Mouse (Mus musculus): Measurements from ENCODE around the gene Pphln1. TPM values are rescaled to one million over a fixed set of nuclear protein-coding genes. Genes with fewer than 3 reads are reported as not detected.

Pphln1 gene
- polyA plus RNA-seq, 1 experiment from 2014 or later: 32.4 TPM

DNA sequence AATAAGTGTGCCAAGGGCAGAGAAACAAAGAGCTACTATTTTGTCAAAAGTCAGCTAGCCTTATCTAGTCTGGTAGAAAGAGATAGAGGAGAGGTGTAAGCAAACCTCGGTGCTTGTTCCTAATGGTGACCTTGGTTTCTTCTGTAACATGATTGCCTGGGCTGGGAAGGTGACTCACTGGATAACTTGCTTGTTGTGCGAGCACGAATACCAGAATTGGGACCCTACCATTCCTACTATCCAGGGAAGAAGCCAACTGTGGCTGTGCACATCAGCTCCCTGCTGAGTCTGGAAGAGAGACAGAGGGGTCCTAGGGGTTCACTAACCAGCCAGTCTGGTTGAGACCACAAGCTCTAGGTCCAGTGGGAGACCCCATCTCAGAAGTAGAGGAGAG is 123.6 kb downstream of the Pphln1 start:
- no peak for TF ChIP-seq CTCF (IDR thresholded peaks at IDR 0.05; ENCODE audit: low read depth)
- no peak overlapping the region for H3K4me3 ChIP-seq (replicated peaks; ENCODE audit: low read depth, low read length)
- peaks cover 7% of the 10 kb centered on the region for H3K4me1 ChIP-seq (replicated peaks; ENCODE audit: insufficient read depth, low read length)
- H3K4me2 ChIP-seq (ENCODE audit: low read length): no peak overlapping the region
- 66% methylated on average over 3 of the region's 3 CpGs for WGBS
- DNase-seq (ENCODE audit: low spot score) (no peak), ATAC-seq (replicated peaks; ENCODE audit: low FRiP score, low read depth) (no peak)
- H3K27me3 ChIP-seq (ENCODE audit: insufficient read depth, low read length): no peaks in the 10 kb centered on the region
- no peak overlapping the region for H3K27ac ChIP-seq
- no peaks in the 10 kb centered on the region for H3K36me3 ChIP-seq (ENCODE audit: insufficient read depth, low read length)
- no peak overlapping the region for H3K9ac ChIP-seq (ENCODE audit: low read depth, low read length)
- H3K9me3 ChIP-seq (replicated peaks; ENCODE audit: low read length): no peaks in the 10 kb centered on the region

DNA sequence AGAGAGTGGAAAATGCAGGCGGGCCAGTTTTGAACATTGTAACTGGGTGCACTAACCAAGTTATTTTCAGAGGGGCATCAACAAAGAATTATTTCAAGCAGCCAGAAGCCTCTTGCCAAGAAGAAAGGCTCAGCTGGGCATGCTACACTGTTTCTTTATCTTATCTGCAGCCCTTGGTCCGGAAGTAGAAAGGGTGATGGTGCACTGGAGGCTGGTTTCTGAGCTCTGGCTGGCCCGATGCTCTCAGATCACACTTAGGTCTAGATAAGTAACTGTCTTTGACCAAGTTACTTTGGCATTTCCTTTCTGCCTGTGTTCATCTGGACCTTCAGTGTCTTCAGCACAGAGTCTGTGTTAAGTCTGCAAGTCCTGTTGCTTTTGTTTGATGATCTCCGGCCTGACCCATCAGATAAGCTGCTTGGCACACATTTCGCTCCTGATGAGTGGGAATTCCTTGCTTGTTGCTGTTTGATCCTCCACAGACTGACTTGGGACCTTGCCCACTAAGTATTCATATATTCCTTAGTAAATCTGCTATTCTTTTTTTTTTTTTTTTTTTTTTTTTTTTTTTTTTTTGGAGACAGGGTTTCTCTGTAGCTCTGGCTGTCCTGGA is 127.3 kb downstream of the Pphln1 start:
- Histone ChIP-seq H3K27me3 (ENCODE audit: insufficient read depth, low read length) (no peaks in the 10 kb centered on the region), H3K4me3 (replicated peaks; ENCODE audit: low read depth, low read length) (no peak overlapping the region), H3K9ac (ENCODE audit: low read depth, low read length) (no peak overlapping the region), H3K4me1 (replicated peaks; ENCODE audit: insufficient read depth, low read length) (no peaks in the 10 kb centered on the region), H3K4me2 (ENCODE audit: low read length) (no peak overlapping the region), H3K9me3 (replicated peaks; ENCODE audit: low read length) (no peaks in the 10 kb centered on the region), H3K27ac (no peak overlapping the region), H3K36me3 (ENCODE audit: insufficient read depth, low read length) (no peaks in the 10 kb centered on the region)
- ATAC-seq (replicated peaks; ENCODE audit: low FRiP score, low read depth) (no peak), DNase-seq (ENCODE audit: low spot score) (no peak)
- no peak for TF ChIP-seq CTCF (IDR thresholded peaks at IDR 0.05; ENCODE audit: low read depth)
- 87% methylated on average over 5 of the region's 5 CpGs for WGBS

DNA sequence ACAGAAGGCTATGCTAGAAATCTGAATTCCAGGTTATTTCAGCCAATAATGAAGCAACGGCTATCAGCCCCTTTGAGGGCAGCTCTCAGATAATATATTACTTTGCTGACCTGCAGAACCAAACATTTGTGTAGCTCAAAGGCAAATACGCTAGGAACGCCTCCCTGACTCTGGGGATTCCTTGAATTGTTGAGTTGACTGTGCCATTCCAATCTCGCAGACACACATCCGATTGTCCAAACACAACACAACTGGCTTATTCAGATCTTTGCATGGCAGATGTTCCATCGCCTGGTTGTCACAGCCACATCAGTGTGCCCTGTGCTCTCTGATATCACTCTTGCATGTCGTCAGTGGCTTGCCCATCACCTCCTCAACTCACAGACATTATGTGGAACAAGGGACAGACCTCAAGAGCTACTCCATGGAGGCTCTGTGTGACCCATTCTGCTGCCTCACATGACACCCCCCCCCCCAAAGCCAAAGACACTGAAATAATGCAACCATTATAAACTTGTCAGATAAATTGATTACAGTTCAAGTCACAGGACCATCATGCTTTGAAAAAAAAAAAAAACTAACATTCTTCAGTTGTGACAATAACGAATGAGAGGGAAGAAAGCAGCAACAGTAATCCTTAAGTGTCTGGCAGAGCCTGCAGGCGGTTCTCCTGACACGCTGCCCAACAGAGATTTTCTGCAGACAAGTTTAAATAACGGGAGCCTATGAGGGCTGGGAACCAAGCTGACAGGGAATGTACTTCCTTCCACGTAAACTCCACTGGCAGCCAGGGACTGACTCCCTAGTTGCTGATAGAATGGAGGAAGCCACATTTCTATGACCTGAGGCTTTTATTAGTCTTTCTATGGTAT is 131.9 kb downstream of the Pphln1 start:
- 0 out of 2 replicates have a peak overlapping the region, but pooled peaks have one; percentile 3 for H3K4me2 ChIP-seq (ENCODE audit: low read length)
- TF ChIP-seq CTCF (IDR thresholded peaks at IDR 0.05; ENCODE audit: low read depth): no peak
- ATAC-seq (replicated peaks; ENCODE audit: low FRiP score, low read depth): no peak

DNA sequence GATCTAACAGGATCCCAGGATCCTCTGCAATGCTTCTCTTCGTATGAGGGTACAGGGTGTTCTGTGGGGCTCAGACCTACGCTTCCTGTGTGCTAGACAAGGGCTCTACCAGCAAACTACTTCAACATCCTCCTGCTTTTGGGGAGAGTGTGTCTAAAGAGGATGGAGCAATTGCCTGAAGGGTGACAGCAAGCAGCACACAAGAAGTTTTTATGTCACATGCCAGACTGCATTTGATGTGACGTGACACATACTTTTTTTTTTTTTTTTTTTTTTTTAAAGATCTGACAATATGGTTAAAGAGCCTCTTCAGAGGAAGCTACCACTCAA is 132.5 kb downstream of the Pphln1 start:
- WGBS: 71% methylated on average over 3 of the region's 3 CpGs

More for the DNA sequence above, 131.9 kb downstream of the Pphln1 start:
- Histone ChIP-seq H3K4me3 (replicated peaks; ENCODE audit: low read depth, low read length) (no peak overlapping the region), H3K9me3 (replicated peaks; ENCODE audit: low read length) (no peaks in the 10 kb centered on the region), H3K27ac (peak overlapping the region; percentile 50; the same call in 1 of the 2 replicates), H3K9ac (ENCODE audit: low read depth, low read length) (no peak overlapping the region), H3K4me1 (replicated peaks; ENCODE audit: insufficient read depth, low read length) (no peaks in the 10 kb centered on the region), H3K36me3 (ENCODE audit: insufficient read depth, low read length) (no peaks in the 10 kb centered on the region), H3K27me3 (ENCODE audit: insufficient read depth, low read length) (no peaks in the 10 kb centered on the region)
- peak; percentile 60 for DNase-seq (ENCODE audit: low spot score)
- WGBS: 49% methylated on average over 12 of the region's 12 CpGs

DNA sequence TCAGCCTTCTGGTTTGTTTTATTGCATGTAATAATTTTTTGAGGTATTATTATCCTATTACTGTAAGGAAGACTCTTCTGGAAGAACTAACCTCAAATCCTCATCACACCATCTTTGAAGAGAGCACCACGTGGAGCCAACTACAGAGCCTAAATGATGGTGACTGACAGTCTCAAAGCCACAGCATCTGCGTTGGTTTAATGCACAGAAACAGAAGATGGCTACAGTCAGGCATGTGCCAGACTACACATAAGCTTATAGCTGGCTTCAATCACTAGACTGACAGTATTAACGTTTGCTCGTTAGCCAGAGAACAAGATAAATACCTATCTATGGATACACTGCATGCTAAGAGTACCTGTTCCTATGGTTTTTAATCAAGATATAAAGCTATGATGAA is 138.0 kb downstream of the Pphln1 start:
- no peak for DNase-seq (ENCODE audit: low spot score)

More for the DNA sequence above, 132.5 kb downstream of the Pphln1 start:
- Histone ChIP-seq H3K4me1 (replicated peaks; ENCODE audit: insufficient read depth, low read length) (no peaks in the 10 kb centered on the region), H3K27ac (peak overlapping the region; percentile 50; the same call in 1 of the 2 replicates), H3K36me3 (ENCODE audit: insufficient read depth, low read length) (no peaks in the 10 kb centered on the region), H3K4me3 (replicated peaks; ENCODE audit: low read depth, low read length) (no peak overlapping the region), H3K9me3 (replicated peaks; ENCODE audit: low read length) (no peaks in the 10 kb centered on the region), H3K4me2 (ENCODE audit: low read length) (0 out of 2 replicates have a peak overlapping the region, but pooled peaks have one; percentile 3), H3K9ac (ENCODE audit: low read depth, low read length) (no peak overlapping the region), H3K27me3 (ENCODE audit: insufficient read depth, low read length) (no peaks in the 10 kb centered on the region)
- ATAC-seq (replicated peaks; ENCODE audit: low FRiP score, low read depth) (no peak), DNase-seq (ENCODE audit: low spot score) (no peak)
- no peak for TF ChIP-seq CTCF (IDR thresholded peaks at IDR 0.05; ENCODE audit: low read depth)

DNA sequence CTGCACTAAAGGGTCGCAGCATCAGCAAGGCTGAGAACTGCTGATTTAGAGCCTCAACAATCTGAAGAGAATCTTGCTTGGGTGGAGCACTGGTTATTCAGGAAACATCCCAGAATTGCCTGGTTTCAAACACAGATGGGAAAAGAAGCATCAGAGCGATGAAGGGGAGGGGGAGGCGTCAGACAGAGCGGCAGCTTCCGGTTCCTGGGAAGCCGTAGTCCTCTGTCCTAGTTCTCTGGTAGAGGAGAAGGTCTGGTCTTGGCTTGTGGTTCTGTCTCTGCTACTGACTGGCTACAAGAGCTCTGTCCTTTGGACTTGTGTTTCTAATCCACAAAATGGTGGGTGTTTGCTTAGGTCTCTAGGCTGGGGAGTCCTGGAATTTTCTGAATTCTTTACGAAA is 139.6 kb downstream of the Pphln1 start:
- no peak overlapping the region for H3K4me3 ChIP-seq (replicated peaks; ENCODE audit: low read depth, low read length)
- no peaks in the 10 kb centered on the region for H3K9me3 ChIP-seq (replicated peaks; ENCODE audit: low read length)
- WGBS: 73% methylated on average over 7 of the region's 7 CpGs
- ATAC-seq (replicated peaks; ENCODE audit: low FRiP score, low read depth) (no peak), DNase-seq (ENCODE audit: low spot score) (no peak)
- TF ChIP-seq CTCF (IDR thresholded peaks at IDR 0.05; ENCODE audit: low read depth): no peak
- no peaks in the 10 kb centered on the region for H3K36me3 ChIP-seq (ENCODE audit: insufficient read depth, low read length)
- H3K4me2 ChIP-seq (ENCODE audit: low read length): no peak overlapping the region
- no peak overlapping the region for H3K27ac ChIP-seq
- H3K4me1 ChIP-seq (replicated peaks; ENCODE audit: insufficient read depth, low read length): no peaks in the 10 kb centered on the region
- no peaks in the 10 kb centered on the region for H3K27me3 ChIP-seq (ENCODE audit: insufficient read depth, low read length)
- H3K9ac ChIP-seq (ENCODE audit: low read depth, low read length): no peak overlapping the region

More for the DNA sequence above, 138.0 kb downstream of the Pphln1 start:
- H3K36me3 ChIP-seq (ENCODE audit: insufficient read depth, low read length): no peaks in the 10 kb centered on the region
- WGBS: 81% methylated on average over 4 of the region's 4 CpGs
- no peak for ATAC-seq (replicated peaks; ENCODE audit: low FRiP score, low read depth)
- H3K9ac ChIP-seq (ENCODE audit: low read depth, low read length): no peak overlapping the region
- no peaks in the 10 kb centered on the region for H3K9me3 ChIP-seq (replicated peaks; ENCODE audit: low read length)
- H3K4me3 ChIP-seq (replicated peaks; ENCODE audit: low read depth, low read length): no peak overlapping the region
- no peak overlapping the region for H3K4me2 ChIP-seq (ENCODE audit: low read length)
- H3K27ac ChIP-seq: no peak overlapping the region
- no peaks in the 10 kb centered on the region for H3K4me1 ChIP-seq (replicated peaks; ENCODE audit: insufficient read depth, low read length)
- no peak for TF ChIP-seq CTCF (IDR thresholded peaks at IDR 0.05; ENCODE audit: low read depth)
- H3K27me3 ChIP-seq (ENCODE audit: insufficient read depth, low read length): no peaks in the 10 kb centered on the region

All from kidney, postnatal 0 days (tissue).